Mouse (Mus musculus): Measurements from ENCODE around the gene Xcr1.

Xcr1 gene

GRCm38 (mm10) chr9:123815996-123816395, 45.8 kb downstream of the Xcr1 start:
- in situ Hi-C loops (cut with MboI, MseI): no loop called here

GRCm38 (mm10) chr9:123815444-123815843, 46.4 kb downstream of the Xcr1 start:
- in situ Hi-C loops (cut with MboI, MseI): no loop called here

GRCm38 (mm10) chr9:123814821-123815220, 47.0 kb downstream of the Xcr1 start:
- in situ Hi-C loops (cut with MboI, MseI): no loop called here

GRCm38 (mm10) chr9:123814326-123814725, 47.5 kb downstream of the Xcr1 start:
- in situ Hi-C loops (cut with MboI, MseI): no loop called here

- in situ Hi-C loops (cut with MboI, MseI): no loop called here
Measured at GRCm38 (mm10) chr9:123811831-123812230, 50.0 kb downstream of the Xcr1 start.

- in situ Hi-C loops (cut with MboI, MseI): no loop called here
Measured at GRCm38 (mm10) chr9:123808583-123808982, 53.2 kb downstream of the Xcr1 start.

- in situ Hi-C loops (cut with MboI, MseI): no loop called here
Measured at GRCm38 (mm10) chr9:123806267-123806666, 55.6 kb downstream of the Xcr1 start, which contains the start of gene Cxcr6. Cxcr6 (plus strand) TSS chr9:123806475.

- in situ Hi-C loops (cut with MboI, MseI): no loop called here
Measured at GRCm38 (mm10) chr9:123805241-123805640, 56.6 kb downstream of the Xcr1 start.

GRCm38 (mm10) chr9:123802896-123803295, 58.9 kb downstream of the Xcr1 start:
- in situ Hi-C loops (cut with MboI, MseI): no loop called here

- in situ Hi-C loops (cut with MboI, MseI): no loop called here
Measured at GRCm38 (mm10) chr9:123802421-123802820, 59.4 kb downstream of the Xcr1 start.

Data from T-helper 2 cell (primary cell).